Mouse (Mus musculus) CD4-positive, CD25-positive, alpha-beta regulatory T cell, adult 2 months (primary cell): ENCODE results near the gene Sh3bgrl3.
"Not testable (repeated sequence)": the region's sequence is repeated elsewhere in the genome, so short reads cannot be mapped to it uniquely, and the experiment has no call there.

Experiments
- DNase-seq: peaks from one replicate; pipeline ENCODE4 v3.0.0-alpha.2; 2012; ENCODE audit warnings: low read depth, low spot score

Gene Sh3bgrl3

DNA sequence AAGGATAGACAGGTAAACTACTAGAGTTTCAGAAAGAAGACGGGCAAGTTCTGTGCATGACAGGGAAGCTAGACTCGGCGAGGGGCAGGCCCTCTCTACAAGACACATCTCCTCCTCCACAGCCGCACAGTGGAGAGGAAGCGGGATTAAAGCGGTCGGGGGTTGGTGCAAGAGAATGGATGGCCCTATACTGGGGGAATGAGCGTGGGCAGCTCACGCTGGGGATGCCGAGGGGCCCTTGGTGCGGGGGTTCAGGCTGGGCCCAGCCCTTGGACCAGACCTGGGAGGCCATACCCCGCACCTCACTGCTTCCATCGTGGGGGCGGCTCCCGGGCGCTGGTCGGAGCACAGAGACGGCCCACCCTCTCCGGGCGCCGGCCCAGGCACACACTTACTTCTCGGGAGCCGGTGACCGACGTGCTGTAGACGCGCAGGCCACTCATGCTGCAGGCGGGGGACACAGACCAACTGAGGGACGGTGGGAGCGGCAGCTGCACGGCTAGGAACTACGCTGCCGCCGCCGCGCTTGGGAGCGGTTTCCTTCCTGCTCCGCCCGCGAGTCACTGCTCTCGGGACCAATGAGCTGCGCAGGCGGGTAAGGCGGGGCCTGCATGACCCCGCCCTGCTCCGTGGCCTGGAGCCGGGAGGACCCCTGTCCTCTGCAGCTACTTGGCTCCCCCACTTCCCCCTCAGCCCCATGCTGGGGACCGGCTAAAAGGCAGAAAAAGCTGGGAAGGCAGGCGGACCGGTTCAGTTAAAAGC lies at the start of gene Sh3bgrl3:
TSS of gene Sh3bgrl3 (minus strand) at position 569 of the 762 bp plus-strand sequence.
- DNase-seq: peak; percentile 90

DNA sequence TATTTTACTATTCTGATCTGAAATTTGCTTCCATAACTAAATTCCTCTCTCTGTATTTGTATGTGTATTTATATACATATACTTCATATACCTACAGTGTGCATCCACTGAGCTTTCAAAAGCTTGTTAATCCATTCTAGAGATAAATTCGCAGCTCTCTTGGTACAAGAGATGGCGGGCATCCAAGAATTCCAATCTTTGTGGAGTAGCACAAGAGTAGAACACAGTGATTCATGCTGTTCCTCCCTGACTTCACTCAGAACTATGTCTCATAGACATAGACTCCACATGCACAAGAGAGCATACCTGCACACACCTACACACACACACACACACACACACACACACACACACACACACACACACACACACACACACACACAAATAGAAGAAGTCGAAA lies 43.8 kb upstream of the Sh3bgrl3 start:
- no peak for DNase-seq

DNA sequence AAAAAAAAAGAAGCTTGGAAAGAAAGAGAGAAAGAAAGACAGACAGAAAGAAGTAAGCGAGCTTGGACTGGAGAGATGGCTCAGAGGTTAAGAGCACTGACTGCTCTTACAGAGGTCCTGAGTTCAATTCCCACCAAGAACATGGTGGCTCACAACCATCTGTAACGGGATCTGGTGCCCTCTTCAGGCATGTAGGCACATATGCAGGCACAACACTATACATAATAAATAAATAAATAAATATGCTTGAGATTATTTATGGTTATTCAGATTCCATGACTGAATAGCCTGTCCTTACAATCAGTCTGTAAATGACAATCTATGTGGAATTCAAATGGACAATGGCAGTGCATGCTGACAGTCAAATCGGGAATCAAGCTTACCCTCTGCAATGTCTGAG lies 38.3 kb upstream of the Sh3bgrl3 start:
- peak; percentile 63 for DNase-seq

- no peak for DNase-seq
These were observed 37.2 kb upstream of the Sh3bgrl3 start for GRCm38 (mm10) chr4:134165548-134166465.

GRCm38 (mm10) chr4:134165024-134165423 lies 36.4 kb upstream of the Sh3bgrl3 start:
- DNase-seq: no peak

DNA sequence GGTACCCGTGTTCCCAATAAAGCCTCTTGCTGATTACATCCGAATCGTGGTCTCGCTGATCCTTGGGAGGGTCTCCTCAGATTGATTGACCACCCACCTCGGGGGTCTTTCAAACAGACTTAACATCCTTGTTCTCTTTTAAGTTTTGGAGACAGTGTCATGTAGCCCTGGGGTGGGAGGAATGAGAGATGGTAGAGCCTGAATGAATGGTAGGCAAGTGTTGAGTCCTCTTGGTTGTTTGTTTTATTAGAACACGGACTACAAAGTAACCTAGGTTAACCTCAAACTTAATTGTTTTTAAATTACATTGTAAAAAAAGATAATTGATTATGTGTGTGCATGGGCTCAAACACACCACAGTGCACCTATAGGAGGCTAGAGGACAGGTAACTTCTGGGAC lies 36.0 kb upstream of the Sh3bgrl3 start:
- DNase-seq: no peak

GRCm38 (mm10) chr4:134160071-134160470 lies 31.5 kb upstream of the Sh3bgrl3 start:
- peak; percentile 69 for DNase-seq

DNA sequence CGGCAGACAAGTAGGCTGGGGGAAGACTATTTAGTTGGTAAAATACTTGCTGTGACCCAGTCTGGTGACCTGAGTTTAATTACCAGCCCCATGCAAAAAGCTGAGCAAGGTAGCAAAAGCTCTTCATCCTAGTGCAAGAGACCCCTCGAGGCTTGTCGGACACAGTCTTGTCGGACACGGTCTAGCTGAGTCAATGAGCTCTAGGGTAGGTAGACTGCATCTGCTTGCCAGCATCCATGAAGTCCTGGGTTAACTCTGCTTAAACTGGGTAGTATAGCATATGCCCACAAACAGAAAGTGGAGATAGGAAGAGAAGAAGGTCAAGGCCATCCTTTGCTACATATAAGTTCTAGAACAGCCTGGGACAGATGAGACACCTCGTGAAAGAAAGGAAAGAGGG lies 30.2 kb upstream of the Sh3bgrl3 start:
- DNase-seq: no peak

- no peak for DNase-seq
These were observed 29.0 kb upstream of the Sh3bgrl3 start for GRCm38 (mm10) chr4:134157558-134157957.

DNA sequence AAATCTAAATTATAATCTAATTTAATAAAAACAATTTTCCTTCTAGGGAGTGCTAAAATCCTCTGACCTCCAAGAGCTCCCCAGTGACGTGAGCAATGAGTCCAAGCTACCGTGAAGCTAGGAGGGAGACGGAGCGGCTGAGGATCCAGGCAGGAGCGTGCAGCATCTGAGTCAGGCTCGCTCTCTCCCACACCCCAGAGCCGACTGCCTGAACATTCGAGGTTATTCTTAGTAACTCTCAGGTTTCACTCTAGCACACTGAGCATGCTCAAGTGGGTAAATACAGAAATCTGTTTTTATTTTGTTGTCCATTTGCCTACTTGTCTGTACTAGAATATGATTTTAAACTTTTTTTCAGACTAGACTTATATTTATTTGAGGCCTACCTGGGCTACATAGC lies 28.2 kb upstream of the Sh3bgrl3 start:
- DNase-seq: no peak

GRCm38 (mm10) chr4:134155961-134156465 lies 27.4 kb upstream of the Sh3bgrl3 start:
- no peak for DNase-seq

DNA sequence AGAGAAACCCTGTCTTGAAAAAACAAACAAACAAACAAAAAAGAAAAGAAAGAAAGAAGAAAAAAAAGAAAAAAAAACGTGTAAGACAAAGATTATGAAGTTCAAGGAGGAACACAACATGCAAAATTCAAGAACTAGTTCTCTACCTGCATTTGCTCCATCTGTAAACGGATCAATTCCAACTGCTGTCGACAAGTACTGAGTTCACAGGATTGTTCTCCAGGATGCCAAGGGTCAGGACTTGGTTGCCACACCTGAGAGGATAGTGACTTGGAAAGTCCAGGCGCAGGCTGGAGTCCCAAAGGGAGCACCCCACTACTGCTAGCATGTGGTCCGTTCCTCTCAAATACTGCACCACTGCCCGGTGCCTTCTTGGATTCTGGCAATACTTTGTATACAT lies 26.9 kb upstream of the Sh3bgrl3 start:
- DNase-seq: no peak

- DNase-seq: no peak
These were observed 25.8 kb upstream of the Sh3bgrl3 start for GRCm38 (mm10) chr4:134154354-134154753.

DNA sequence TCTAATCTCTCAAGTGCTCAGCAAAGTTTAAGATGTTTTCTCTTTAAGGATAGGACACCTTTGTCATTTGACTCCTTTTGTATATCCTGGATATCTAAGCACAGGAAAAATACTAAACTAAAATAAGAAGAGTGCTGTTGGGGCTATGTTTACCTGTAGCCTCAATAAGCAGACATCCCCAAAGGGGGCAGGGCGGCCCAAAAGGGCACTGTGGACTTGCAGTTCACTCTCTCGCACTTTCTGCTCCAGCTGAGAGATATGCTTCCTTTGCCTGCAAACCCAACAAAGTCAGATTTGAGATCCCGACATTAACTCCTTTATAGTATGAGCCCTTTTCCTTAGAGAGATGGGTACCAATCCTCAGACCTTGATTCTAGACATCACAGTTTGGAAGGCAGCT lies 25.1 kb upstream of the Sh3bgrl3 start:
- DNase-seq: no peak

GRCm38 (mm10) chr4:134152112-134152511 lies 23.5 kb upstream of the Sh3bgrl3 start:
- no peak for DNase-seq

GRCm38 (mm10) chr4:134149389-134149788 lies 20.8 kb upstream of the Sh3bgrl3 start:
- no peak for DNase-seq

GRCm38 (mm10) chr4:134144297-134144696 lies 15.7 kb upstream of the Sh3bgrl3 start:
- DNase-seq: not testable (repeated sequence)

DNA sequence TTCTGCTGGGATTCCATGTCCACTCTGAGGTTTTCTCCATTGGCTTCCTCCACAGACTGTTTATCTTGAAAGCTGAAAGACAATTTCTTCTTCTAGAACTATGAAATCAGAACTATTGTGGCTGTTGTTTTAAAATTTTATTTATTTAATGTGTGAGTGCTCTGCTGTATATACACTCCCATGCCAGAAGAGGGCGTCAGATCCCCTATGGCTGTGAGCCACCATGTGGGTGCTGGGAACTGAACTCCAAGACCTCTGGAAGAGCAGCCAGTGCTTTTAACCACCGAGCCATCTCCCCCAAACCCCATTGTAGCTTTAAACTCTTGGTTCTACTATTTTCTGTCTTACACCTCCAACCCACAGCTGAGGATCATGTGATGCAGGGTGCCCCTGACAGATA lies 10.3 kb upstream of the Sh3bgrl3 start:
- peak; percentile 27 for DNase-seq

- DNase-seq: no peak
These were observed 7.8 kb upstream of the Sh3bgrl3 start for GRCm38 (mm10) chr4:134136280-134136926.

DNA sequence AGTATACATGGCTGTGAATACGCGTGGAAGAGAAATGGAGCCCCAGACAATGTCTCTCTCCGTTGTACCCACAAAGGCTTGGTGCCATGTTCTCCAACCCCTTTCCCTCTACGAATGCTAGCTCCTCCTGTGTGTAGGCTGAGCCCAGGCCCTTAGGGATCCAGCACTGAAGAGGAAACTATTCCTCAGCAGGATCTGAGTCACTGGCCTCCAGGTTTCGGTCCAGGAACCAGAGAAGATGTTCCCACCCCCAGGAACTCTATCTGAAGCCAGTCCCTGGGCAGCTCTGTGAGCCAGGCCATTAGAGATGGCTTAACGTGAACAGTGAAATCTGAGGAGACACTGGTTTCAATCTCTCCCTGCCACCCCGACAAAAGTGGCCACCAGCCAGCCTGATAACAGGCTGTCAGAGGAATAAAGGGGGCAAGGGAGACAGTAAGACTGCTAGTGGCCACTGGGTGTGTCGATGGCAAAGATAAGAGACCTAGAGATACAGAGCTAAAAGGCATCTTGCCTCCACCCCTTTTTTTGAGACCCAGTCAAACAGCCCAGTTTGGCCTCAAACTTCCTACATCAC lies 4.0 kb upstream of the Sh3bgrl3 start:
- DNase-seq: no peak

GRCm38 (mm10) chr4:134132117-134132516 lies 3.5 kb upstream of the Sh3bgrl3 start:
- DNase-seq: no peak

DNA sequence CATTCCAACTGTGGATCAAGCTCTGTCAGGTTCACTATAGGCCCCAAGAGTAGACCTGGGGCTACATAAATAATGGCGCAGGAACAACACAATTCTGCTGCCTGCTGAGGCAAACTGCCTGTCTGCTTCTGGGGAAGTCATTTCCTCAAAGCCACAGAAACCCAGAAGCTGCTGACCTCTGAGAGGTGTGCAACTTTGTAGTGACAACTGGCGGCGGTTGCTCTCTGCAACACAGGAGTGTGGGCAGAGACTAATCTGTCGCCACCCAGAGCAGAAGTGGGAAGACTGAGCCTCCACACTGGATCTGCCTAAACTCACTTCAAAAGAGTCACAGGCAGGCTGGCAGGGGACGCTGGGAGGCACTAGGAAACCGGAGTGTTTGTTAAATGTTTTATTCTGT lies 893 bp upstream of the Sh3bgrl3 start:
- peak; percentile 36 for DNase-seq
